Mouse (Mus musculus) kidney, adult 2 months (tissue): ENCODE results near the gene Tomm20.

Experiments used
- CTCF ChIP-seq: fragments of 200-500 bp; conservative IDR thresholded peaks from 2 replicates; pipeline ENCODE4 v1.5.1; 2011; ENCODE audit warnings: low read depth, mild to moderate bottlenecking, control low read depth, low read length, moderate library complexity, mixed read lengths; ENCODE audit not compliant: insufficient read depth, insufficient read length
- POLR2A ChIP-seq: fragments of 200-500 bp; IDR thresholded peaks from one replicate; pipeline ENCODE4 v1.6.1; 2011; ENCODE audit warnings: low read depth, low read length, control low read depth

DNA sequence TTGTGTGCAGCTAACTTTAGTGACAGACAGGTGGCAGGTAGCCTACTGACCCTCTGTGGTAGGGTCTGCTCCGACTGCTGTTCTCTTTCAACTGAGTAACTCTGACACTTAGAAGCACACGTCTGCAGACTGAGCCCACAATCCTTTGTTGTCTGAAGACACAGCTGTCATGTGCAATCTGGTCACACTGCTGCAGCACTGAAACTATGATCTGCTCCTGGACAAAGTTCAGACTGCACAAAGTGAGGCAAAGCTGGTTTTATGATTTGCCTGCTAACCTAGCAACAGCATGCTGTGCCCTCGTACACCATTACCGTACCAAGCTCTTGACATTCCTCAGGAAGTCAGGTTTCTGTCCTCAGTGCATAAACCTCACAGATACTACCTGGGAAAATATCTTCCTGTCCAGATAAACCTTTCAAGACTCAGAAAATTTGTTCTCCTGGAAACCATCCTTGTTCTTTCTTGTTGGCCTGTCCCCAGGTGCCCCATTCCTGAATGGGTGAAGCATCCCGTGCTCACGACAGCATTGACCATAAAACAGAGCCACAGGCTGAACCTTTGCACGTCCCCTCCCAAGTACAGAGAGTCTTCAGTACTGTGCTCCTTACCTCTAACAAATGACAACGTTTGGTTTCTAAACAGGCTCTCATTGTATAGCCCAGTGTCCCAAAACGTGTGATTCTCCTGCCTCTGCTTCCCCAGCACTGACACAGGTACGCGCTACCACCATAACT is 6.4 kb upstream of the Tomm20 start:
- no peak for TF ChIP-seq CTCF
- TF ChIP-seq POLR2A: no peak
